27 mouse cellular contexts compared by ENCODE assay signal in the genomic region with DNA sequence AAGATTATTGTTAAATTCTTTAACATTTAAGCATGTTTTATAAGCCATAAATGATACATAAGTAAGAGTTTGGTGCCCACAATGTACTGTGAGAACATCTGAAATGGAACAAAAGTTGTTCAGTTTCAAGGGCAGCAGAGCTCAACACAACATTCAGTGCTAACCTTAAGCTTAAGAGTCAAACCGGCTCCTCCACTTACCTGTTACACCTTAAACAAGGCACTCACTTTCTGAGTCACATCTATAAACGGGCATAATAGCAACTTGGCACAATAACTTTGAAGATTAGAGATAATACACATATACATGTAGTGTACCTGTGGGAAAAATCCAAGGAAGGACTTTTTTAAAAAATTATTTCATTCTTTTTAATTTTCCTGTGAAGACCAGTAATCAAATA. TPM values are rescaled to one million over a fixed set of nuclear protein-coding genes. Genes with fewer than 3 reads are reported as not detected.
DNase-seq lines count a peak whose midpoint lies in the region; ATAC-seq and TF ChIP-seq lines count a peak whose summit lies in the region.
"Had no signal": no experiment of that assay in that cellular context is flagged by ENCODE, and none has a peak within 500 bp of the region (broad histone marks: within the 10 kb centered on the region; RNA-seq: fewer than 3 reads in every experiment).

No protein-coding gene starts in this region.

- no peak for TF ChIP-seq RAD21 in MEL (IDR thresholded peaks at IDR 0.05; ENCODE audit: low read depth, low read length)

- peaks cover 10% of the 10 kb centered on the region; the same call in 1 of the 2 replicates for H3K36me3 ChIP-seq in liver, embryonic 11.5 days (ENCODE audit: control insufficient read depth, insufficient read depth, low read length)
- peaks cover 7 to 47% of the 10 kb centered on the region in 2 experiments for H3K36me3 ChIP-seq in MEL (ENCODE audit: control insufficient read depth in 1 of 2, insufficient read depth in 2 of 2, low read length in 2 of 2)
- 0 out of 2 replicates have a peak, but pooled peaks cover 5% of the 10 kb centered on the region for H3K36me3 ChIP-seq in intestine, postnatal 0 days (ENCODE audit: control insufficient read depth, insufficient read depth)
- peaks cover 14% of the 10 kb centered on the region for H3K36me3 ChIP-seq in liver, postnatal 0 days (replicated peaks; ENCODE audit: insufficient read depth, low read length)

- H3K4me2 ChIP-seq in liver, embryonic 11.5 days: peak overlapping the region; percentile 43
- H3K4me2 ChIP-seq in intestine, postnatal 0 days (replicated peaks; ENCODE audit: low read depth): no peak overlapping the region
- H3K4me2 ChIP-seq in liver, postnatal 0 days (ENCODE audit: low read depth, low read length): no peak overlapping the region
- H3K4me2 ChIP-seq: embryonic facial prominence, embryonic 15.5 days; heart, embryonic 11.5 days; kidney, embryonic 15.5 days had no signal

- no peak for TF ChIP-seq POLR2A in MEL (IDR thresholded peaks at IDR 0.05; ENCODE audit: control insufficient read depth in 1 of 2, insufficient read depth in 1 of 2, low read depth in 1 of 2, low read length in 2 of 2, poor library complexity in 1 of 2)

- 75% methylated on average over 2 of the region's 2 CpGs for WGBS in liver, embryonic 11.5 days
- WGBS in intestine, postnatal 0 days: 44% methylated on average over 2 of the region's 2 CpGs
- 69% methylated on average over 2 of the region's 2 CpGs for WGBS in liver, postnatal 0 days (ENCODE audit: insufficient replicate concordance)

- no peak overlapping the region for H3K4me3 ChIP-seq in liver, embryonic 11.5 days (ENCODE audit: low read depth, low read length)
- no peak overlapping the region; a peak in 1 of 4 replicates for H3K4me3 ChIP-seq in MEL (ENCODE audit: control insufficient read depth in 1 of 2, insufficient read depth in 1 of 2, low read depth in 2 of 2, low read length in 2 of 2)
- no peak overlapping the region for H3K4me3 ChIP-seq in intestine, postnatal 0 days (ENCODE audit: low read depth, low read length)
- no peak overlapping the region for H3K4me3 ChIP-seq in liver, postnatal 0 days (ENCODE audit: low read depth, low read length)
- H3K4me3 ChIP-seq: embryonic facial prominence, embryonic 15.5 days; hindbrain, embryonic 10.5 days; kidney, embryonic 15.5 days had no signal

- H3K79me2 ChIP-seq in MEL (ENCODE audit: control insufficient read depth, insufficient read depth, low read length, poor library complexity): peaks cover 71% of the 10 kb centered on the region

- TF ChIP-seq CTCF in MEL (IDR thresholded peaks at IDR 0.05 in 2 of 3, conservative IDR thresholded peaks at IDR 0.05 in 1 of 3; ENCODE audit: control insufficient read depth in 1 of 3, insufficient read depth in 1 of 3, low read depth in 2 of 3, low read length in 3 of 3, poor library complexity in 1 of 3, severe bottlenecking in 1 of 3): no peak
- TF ChIP-seq CTCF in intestine, postnatal 0 days (IDR thresholded peaks at IDR 0.05; ENCODE audit: low read depth): no peak
- no peak for TF ChIP-seq CTCF in liver, postnatal 0 days (IDR thresholded peaks at IDR 0.05; ENCODE audit: low read depth)

- TF ChIP-seq EP300 in MEL (IDR thresholded peaks at IDR 0.05; ENCODE audit: low read depth in 1 of 2, low read length in 2 of 2): no peak
- TF ChIP-seq EP300 in liver, postnatal 0 days (IDR thresholded peaks at IDR 0.05; ENCODE audit: low read depth): no peak

- no peak for DNase-seq in liver, embryonic 11.5 days (ENCODE audit: low spot score)
- DNase-seq in liver: no peak
- no peak for DNase-seq in MEL (ENCODE audit: low read depth, low spot score)
- no peak for DNase-seq in liver, postnatal 0 days
- no peak for DNase-seq in gastrocnemius, postnatal 14 days
- DNase-seq: adrenal gland, postnatal 10 days; B cell, adult 2 months; cerebellum, adult 2 months; cerebellum, postnatal 36 days; embryo, embryonic 11 days; gastrocnemius, postnatal 10 days; heart, adult 11 months; kidney, adult 11 months; kidney, postnatal 4 days; left cerebral cortex, postnatal 4 days; midbrain, embryonic 14.5 days; right cerebral cortex, postnatal 14 days; spleen, adult 18-20 months; thymus, postnatal 14 days had no signal

- no peaks in the 10 kb centered on the region for H3K27me3 ChIP-seq in liver, embryonic 11.5 days (replicated peaks; ENCODE audit: control insufficient read depth, insufficient read depth, low read length)
- H3K27me3 ChIP-seq in MEL (ENCODE audit: control insufficient read depth in 1 of 2, insufficient read depth in 2 of 2, low read length in 2 of 2): no peaks in the 10 kb centered on the region
- H3K27me3 ChIP-seq in intestine, postnatal 0 days (replicated peaks; ENCODE audit: control insufficient read depth, insufficient read depth, low read length): no peaks in the 10 kb centered on the region
- H3K27me3 ChIP-seq in liver, postnatal 0 days (ENCODE audit: insufficient read depth, low read length): no peaks in the 10 kb centered on the region
- H3K27me3 ChIP-seq: embryonic facial prominence, embryonic 15.5 days; kidney, embryonic 15.5 days had no signal

- H3K9me3 ChIP-seq in liver, embryonic 11.5 days (ENCODE audit: control insufficient read depth, low read length): no peaks in the 10 kb centered on the region
- H3K9me3 ChIP-seq in MEL (replicated peaks; ENCODE audit: insufficient read depth, low read length): no peaks in the 10 kb centered on the region
- H3K9me3 ChIP-seq in intestine, postnatal 0 days (ENCODE audit: control insufficient read depth): no peaks in the 10 kb centered on the region
- no peaks in the 10 kb centered on the region for H3K9me3 ChIP-seq in liver, postnatal 0 days (ENCODE audit: low read length)
- H3K9me3 ChIP-seq: embryonic facial prominence, embryonic 15.5 days; kidney, embryonic 15.5 days had no signal

- intact Hi-C loops in gastrocnemius, postnatal 14 days (cut with DNase I; ENCODE audit: low total_unique reads): no loop called here

- peaks cover 25% of the 10 kb centered on the region for H3K4me1 ChIP-seq in liver, embryonic 11.5 days (replicated peaks; ENCODE audit: control insufficient read depth, insufficient read depth, low read length)
- H3K4me1 ChIP-seq in MEL (ENCODE audit: control insufficient read depth in 1 of 2, insufficient read depth in 2 of 2, low read length in 2 of 2): peaks cover 27 to 34% of the 10 kb centered on the region in 2 experiments
- H3K4me1 ChIP-seq in intestine, postnatal 0 days (replicated peaks; ENCODE audit: control insufficient read depth, insufficient read depth, low read length): 0 out of 2 replicates have a peak, but pooled peaks cover 3% of the 10 kb centered on the region
- H3K4me1 ChIP-seq in liver, postnatal 0 days (ENCODE audit: insufficient read depth): peaks cover 22% of the 10 kb centered on the region

- H3K27ac ChIP-seq in liver, embryonic 11.5 days (ENCODE audit: low read depth, low read length): peak overlapping the region; percentile 38
- H3K27ac ChIP-seq in MEL (ENCODE audit: control insufficient read depth, low read depth, low read length): peak overlapping the region; percentile 85
- H3K27ac ChIP-seq in intestine, postnatal 0 days (ENCODE audit: low read depth, low read length): no peak overlapping the region
- H3K27ac ChIP-seq in liver, postnatal 0 days (ENCODE audit: low read depth): peak overlapping the region; percentile 25; the same call in 1 of the 2 replicates
- H3K27ac ChIP-seq: hindbrain, embryonic 10.5 days; kidney, embryonic 15.5 days had no signal

- no peak for ATAC-seq in liver, embryonic 11.5 days (replicated peaks; ENCODE audit: low FRiP score)
- 0 out of 2 replicates have a peak, but pooled peaks have one; percentile 31 for ATAC-seq in intestine, postnatal 0 days
- no peak for ATAC-seq in liver, postnatal 0 days
- ATAC-seq in CD4-positive, CD25-positive, alpha-beta regulatory T cell, adult 4 months: no peak
- ATAC-seq: forebrain, embryonic 16.5 days; hindbrain, embryonic 16.5 days had no signal

- H3K9ac ChIP-seq in liver, embryonic 11.5 days (ENCODE audit: low read depth, low read length): no peak overlapping the region
- peak overlapping the region; percentile 34; the same call in 1 of the 2 replicates for H3K9ac ChIP-seq in MEL (ENCODE audit: control insufficient read depth, low read depth, low read length, poor library complexity, severe bottlenecking)
- H3K9ac ChIP-seq in intestine, postnatal 0 days (ENCODE audit: low read depth, low read length): no peak overlapping the region
- H3K9ac ChIP-seq in liver, postnatal 0 days (replicated peaks): no peak overlapping the region
- H3K9ac ChIP-seq: embryonic facial prominence, embryonic 15.5 days; kidney, embryonic 15.5 days had no signal

RNA-seq across cellular contexts. Expression of gene Memo1, which starts 9.6 kb away (rescaled TPM):
- 127 and 139 TPM in 2 replicates for polyA plus RNA-seq in liver, embryonic 11.5 days (2014; fragmentation: Nextera tagmentation; extraction: Ambion mirVana)
- total RNA-seq in MEL (2012; rRNA removed): 68.8 and 75.3 TPM in 2 replicates
- polyA plus RNA-seq in MEL (2012; ENCODE audit: insufficient read depth in 1 of 2, insufficient read length in 2 of 2, low read depth in 1 of 2, low replicate concordance in 2 of 2, missing spikeins in 1 of 2): 10 to 100 TPM in 1 of 2 experiments, not detected in 1; 63.1 TPM
- polyA plus RNA-seq in intestine, postnatal 0 days (2015; fragmentation: Nextera tagmentation; extraction: Ambion mirVana): 40.7 and 42.6 TPM in 2 replicates
- 66.5 and 67.9 TPM in 2 replicates for polyA plus RNA-seq in liver, postnatal 0 days (2015; fragmentation: Nextera tagmentation; extraction: Ambion mirVana)
- 10 to 100 TPM; 52.2 to 60.6 TPM for total RNA-seq in gastrocnemius, postnatal 14 days (2021)
- polyA plus RNA-seq in CD4-positive, CD25-positive, alpha-beta regulatory T cell, adult 4 months (2017; shearing (Covaris generic)): 10 to 100 TPM; 37.0 to 47.0 TPM

RNA-seq across cellular contexts. Expression of gene Dpy30, which starts 38.0 kb away (rescaled TPM):
- 264 and 272 TPM in 2 replicates for polyA plus RNA-seq in liver, embryonic 11.5 days (2014; fragmentation: Nextera tagmentation; extraction: Ambion mirVana)
- total RNA-seq in MEL (2012; rRNA removed): 113 and 121 TPM in 2 replicates
- polyA plus RNA-seq in MEL (2012; ENCODE audit: insufficient read depth in 1 of 2, insufficient read length in 2 of 2, low read depth in 1 of 2, low replicate concordance in 2 of 2, missing spikeins in 1 of 2): 100 to 1,000 TPM in 1 of 2 experiments, not detected in 1; 192 TPM
- 183 and 185 TPM in 2 replicates for polyA plus RNA-seq in intestine, postnatal 0 days (2015; fragmentation: Nextera tagmentation; extraction: Ambion mirVana)
- polyA plus RNA-seq in liver, postnatal 0 days (2015; fragmentation: Nextera tagmentation; extraction: Ambion mirVana): 95.1 and 96.3 TPM in 2 replicates
- total RNA-seq in gastrocnemius, postnatal 14 days (2021): 10 to 100 TPM; 61.1 to 68.6 TPM
- polyA plus RNA-seq in CD4-positive, CD25-positive, alpha-beta regulatory T cell, adult 4 months (2017; shearing (Covaris generic)): 100 to 1,000 TPM; 134 to 146 TPM

RNA-seq across cellular contexts. Expression of gene Spast, which starts 53.1 kb away (rescaled TPM):
- polyA plus RNA-seq in liver, embryonic 11.5 days (2014; fragmentation: Nextera tagmentation; extraction: Ambion mirVana): 15.8 and 17.7 TPM in 2 replicates
- 28.2 and 29.0 TPM in 2 replicates for total RNA-seq in MEL (2012; rRNA removed)
- polyA plus RNA-seq in MEL (2012; ENCODE audit: insufficient read depth in 1 of 2, insufficient read length in 2 of 2, low read depth in 1 of 2, low replicate concordance in 2 of 2, missing spikeins in 1 of 2): 10 to 100 TPM in 1 of 2 experiments, not detected in 1; 35.2 TPM
- 10.5 and 12.1 TPM in 2 replicates for polyA plus RNA-seq in intestine, postnatal 0 days (2015; fragmentation: Nextera tagmentation; extraction: Ambion mirVana)
- polyA plus RNA-seq in liver, postnatal 0 days (2015; fragmentation: Nextera tagmentation; extraction: Ambion mirVana): 5.8 and 5.9 TPM in 2 replicates
- 10 to 100 TPM; 37.2 to 42.2 TPM for total RNA-seq in gastrocnemius, postnatal 14 days (2021)
- polyA plus RNA-seq in CD4-positive, CD25-positive, alpha-beta regulatory T cell, adult 4 months (2017; shearing (Covaris generic)): 10 to 100 TPM in 1 of 2 experiments, 1 to 10 TPM in 1; 6.9 to 10.9 TPM
